Mouse (Mus musculus) C2C12 (cell line): Measurements from ENCODE around the gene Vash1.

Source experiments
- CTCF ChIP-seq: IDR thresholded peaks from one replicate; pipeline ENCODE4 v1.5.1; 2011; ENCODE audit not compliant: control insufficient read depth, insufficient read depth, insufficient read length
- FOSL1 ChIP-seq: IDR thresholded peaks from one replicate; pipeline ENCODE4 v1.8.0; 2011; ENCODE audit warnings: mild to moderate bottlenecking, low read length; ENCODE audit not compliant: poor library complexity, insufficient read depth, severe bottlenecking
- MYOD1 ChIP-seq: IDR thresholded peaks from one replicate; pipeline ENCODE4 v1.6.1; 2011; ENCODE audit warnings: low read depth; ENCODE audit not compliant: control insufficient read depth, insufficient read length
- MYOG ChIP-seq: IDR thresholded peaks from one replicate; pipeline ENCODE4 v1.6.1; 2011; ENCODE audit not compliant: control insufficient read depth, insufficient read length; ENCODE audit errors: extremely low read depth

- TF ChIP-seq CTCF (peak; percentile 37), FOSL1 (no peak), MYOG (no peak), MYOD1 (no peak)
These were observed 36.9 kb downstream of the Vash1 start for GRCm38 (mm10) chr12:86715401-86715800.
